Mouse (Mus musculus) cortical plate, adult 2 months (tissue): ENCODE measurements around the gene Sh2d1b1.

ENCODE experiments used
- CTCF ChIP-seq: fragments of 200-500 bp; IDR thresholded peaks from 2 replicates; pipeline ENCODE4 v1.5.1; 2011; ENCODE audit warnings: mild to moderate bottlenecking, control low read depth, low read length; ENCODE audit not compliant: insufficient read depth; ENCODE audit errors: extremely low read depth
- POLR2A ChIP-seq: fragments of 200-500 bp; IDR thresholded peaks from 2 replicates; pipeline ENCODE4 v1.6.1; 2011; ENCODE audit warnings: mild to moderate bottlenecking, low read length, control low read depth; ENCODE audit not compliant: insufficient read depth; ENCODE audit errors: extremely low read depth

DNA sequence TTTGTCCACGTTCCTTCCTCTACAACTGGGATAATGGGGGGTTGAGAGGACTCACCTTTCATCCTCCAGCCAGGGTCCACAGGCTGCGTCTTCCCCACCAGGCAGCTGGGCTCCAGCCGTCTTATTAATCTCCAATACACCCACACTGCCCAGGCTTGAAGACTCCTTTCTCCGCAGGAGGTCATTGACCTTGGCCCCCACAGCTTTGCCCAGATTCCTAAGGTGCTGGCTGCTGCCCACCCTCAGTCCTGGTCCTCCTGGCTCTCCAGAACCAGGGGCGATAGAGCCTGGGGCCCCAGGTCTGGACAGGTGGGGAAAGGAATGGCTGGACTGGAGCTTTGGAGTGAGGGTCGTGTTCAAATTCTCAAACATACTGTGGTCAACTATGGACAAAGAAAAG, 25.3 kb downstream of the Sh2d1b1 start:
- TF ChIP-seq CTCF (no peak), POLR2A (no peak)
